Mouse (Mus musculus): ENCODE measurements around the gene Gdpgp1. TPM values are rescaled to one million over a fixed set of nuclear protein-coding genes. Genes with fewer than 3 reads are reported as not detected.

Gdpgp1 gene
- polyA plus RNA-seq, 1 experiment from 2014 or later: 4.6 TPM

DNA sequence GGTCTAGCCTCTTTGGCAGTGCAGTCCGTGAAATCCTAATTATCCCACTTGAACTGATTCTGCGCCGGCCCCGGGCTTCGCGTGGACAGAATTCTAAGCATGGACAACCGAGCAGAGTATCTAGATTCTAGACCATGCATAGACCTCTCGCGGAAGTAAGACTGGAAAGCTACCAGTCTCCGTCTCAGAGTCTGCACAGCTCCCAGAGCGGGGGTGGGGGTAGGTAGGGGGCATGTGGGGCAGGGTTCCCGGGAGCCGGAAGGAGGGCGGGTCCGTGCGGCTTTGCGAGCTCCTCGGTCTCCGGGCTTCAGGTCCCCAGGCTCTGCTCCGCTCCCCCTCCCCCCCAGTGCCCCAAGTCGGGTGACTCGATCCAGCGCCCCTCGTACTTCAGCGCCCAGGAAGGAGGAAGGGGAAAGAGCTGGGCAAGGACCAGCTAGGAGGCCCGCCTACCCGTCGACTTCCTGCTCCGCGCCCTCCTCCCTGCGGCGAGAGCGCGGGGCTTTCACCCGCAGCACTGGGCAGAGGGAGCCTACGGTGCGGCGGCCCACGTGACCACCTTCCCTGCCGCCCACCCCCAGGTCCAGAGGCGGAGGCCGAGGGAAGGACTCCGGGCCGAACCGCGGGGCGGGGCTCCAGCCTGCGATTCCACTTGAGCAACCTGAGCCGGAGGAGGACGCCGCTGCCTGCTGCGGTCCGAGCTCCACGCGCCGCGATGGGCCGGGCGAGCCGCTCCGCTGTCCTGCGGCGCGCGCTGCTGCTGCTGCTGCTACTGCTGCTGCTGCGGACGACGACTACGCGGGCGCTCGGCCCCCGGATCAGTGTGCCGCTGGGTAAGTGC lies 34.5 kb upstream of the Gdpgp1 start:
- Histone ChIP-seq H3K4me1 (ENCODE audit: control insufficient read depth, insufficient read depth, low read length) (peaks cover 56% of the 10 kb centered on the region), H3K4me2 (ENCODE audit: low read length) (peak overlapping the region; percentile 79), H3K27me3 (ENCODE audit: control insufficient read depth, insufficient read depth, low read depth, low read length) (no peaks in the 10 kb centered on the region), H3K9ac (ENCODE audit: low read depth, low read length) (peak overlapping the region; percentile 68), H3K4me3 (ENCODE audit: low read depth, low read length) (peak overlapping the region; percentile 75), H3K36me3 (ENCODE audit: control insufficient read depth, insufficient read depth, low read length) (no peaks in the 10 kb centered on the region), H3K27ac (ENCODE audit: low read length) (peak overlapping the region; percentile 95), H3K9me3 (replicated peaks; ENCODE audit: control insufficient read depth, low read length, poor library complexity, severe bottlenecking) (no peaks in the 10 kb centered on the region)
- under 1% methylated on average over 66 of the region's 74 CpGs for WGBS
- peak; percentile 90 for ATAC-seq

DNA sequence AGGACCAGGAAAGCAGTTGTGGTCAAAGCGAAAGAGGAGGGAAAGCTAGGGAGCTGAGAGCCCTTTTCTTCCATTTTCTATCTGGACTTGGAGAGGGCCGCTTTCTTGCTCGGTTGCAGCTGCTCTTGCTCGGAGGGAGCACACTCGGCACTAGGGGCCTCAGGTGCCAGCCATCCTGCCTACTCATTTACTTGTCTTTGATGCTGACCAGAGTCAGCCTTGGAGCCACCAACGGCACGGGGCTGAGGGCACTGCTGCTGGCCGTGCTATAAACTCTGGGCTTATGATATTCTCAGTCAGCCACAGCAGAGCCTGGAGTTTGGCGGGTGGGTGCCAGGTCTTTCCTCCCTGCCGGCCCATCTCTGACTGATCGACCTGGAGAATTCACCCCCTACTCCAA lies 33.8 kb upstream of the Gdpgp1 start:
- peak overlapping the region; percentile 75 for H3K4me3 ChIP-seq (ENCODE audit: low read depth, low read length)
- peak overlapping the region; percentile 79 for H3K4me2 ChIP-seq (ENCODE audit: low read length)
- H3K9me3 ChIP-seq (replicated peaks; ENCODE audit: control insufficient read depth, low read length, poor library complexity, severe bottlenecking): no peaks in the 10 kb centered on the region
- under 1% methylated on average over 11 of the region's 11 CpGs for WGBS
- no peaks in the 10 kb centered on the region for H3K27me3 ChIP-seq (ENCODE audit: control insufficient read depth, insufficient read depth, low read depth, low read length)
- ATAC-seq: peak; percentile 29; the same call in 1 of the 2 replicates
- H3K9ac ChIP-seq (ENCODE audit: low read depth, low read length): peak overlapping the region; percentile 68
- peaks cover 59% of the 10 kb centered on the region for H3K4me1 ChIP-seq (ENCODE audit: control insufficient read depth, insufficient read depth, low read length)
- H3K36me3 ChIP-seq (ENCODE audit: control insufficient read depth, insufficient read depth, low read length): no peaks in the 10 kb centered on the region
- H3K27ac ChIP-seq (ENCODE audit: low read length): peak overlapping the region; percentile 95

DNA sequence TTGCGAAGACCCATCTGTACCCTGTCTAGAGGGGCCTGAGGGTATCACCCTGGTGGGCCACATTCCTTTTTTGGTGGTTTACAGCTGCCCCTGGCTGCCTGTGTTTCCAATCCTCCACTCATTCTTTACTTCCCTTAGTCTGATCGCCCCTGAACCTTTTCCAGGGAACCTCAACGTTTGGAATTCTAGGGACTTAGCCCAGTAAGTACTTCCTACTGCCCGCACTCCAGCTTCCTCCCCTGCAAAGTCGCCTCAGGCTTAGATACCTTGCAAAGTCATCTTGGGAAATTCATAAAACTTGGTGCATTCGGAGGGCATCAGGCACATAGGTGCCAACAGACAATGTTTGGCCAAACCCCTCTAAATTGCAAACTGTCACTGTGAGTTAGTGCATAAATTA lies 33.4 kb upstream of the Gdpgp1 start:
- Histone ChIP-seq H3K27me3 (ENCODE audit: control insufficient read depth, insufficient read depth, low read depth, low read length) (no peaks in the 10 kb centered on the region), H3K27ac (ENCODE audit: low read length) (peak overlapping the region; percentile 95), H3K9ac (ENCODE audit: low read depth, low read length) (peak overlapping the region; percentile 68), H3K4me1 (ENCODE audit: control insufficient read depth, insufficient read depth, low read length) (peaks cover 56% of the 10 kb centered on the region), H3K4me2 (ENCODE audit: low read length) (peak overlapping the region; percentile 79), H3K36me3 (ENCODE audit: control insufficient read depth, insufficient read depth, low read length) (no peaks in the 10 kb centered on the region), H3K4me3 (ENCODE audit: low read depth, low read length) (peak overlapping the region; percentile 75), H3K9me3 (replicated peaks; ENCODE audit: control insufficient read depth, low read length, poor library complexity, severe bottlenecking) (no peaks in the 10 kb centered on the region)
- no peak for ATAC-seq
- WGBS: 36% methylated on average over 6 of the region's 6 CpGs

DNA sequence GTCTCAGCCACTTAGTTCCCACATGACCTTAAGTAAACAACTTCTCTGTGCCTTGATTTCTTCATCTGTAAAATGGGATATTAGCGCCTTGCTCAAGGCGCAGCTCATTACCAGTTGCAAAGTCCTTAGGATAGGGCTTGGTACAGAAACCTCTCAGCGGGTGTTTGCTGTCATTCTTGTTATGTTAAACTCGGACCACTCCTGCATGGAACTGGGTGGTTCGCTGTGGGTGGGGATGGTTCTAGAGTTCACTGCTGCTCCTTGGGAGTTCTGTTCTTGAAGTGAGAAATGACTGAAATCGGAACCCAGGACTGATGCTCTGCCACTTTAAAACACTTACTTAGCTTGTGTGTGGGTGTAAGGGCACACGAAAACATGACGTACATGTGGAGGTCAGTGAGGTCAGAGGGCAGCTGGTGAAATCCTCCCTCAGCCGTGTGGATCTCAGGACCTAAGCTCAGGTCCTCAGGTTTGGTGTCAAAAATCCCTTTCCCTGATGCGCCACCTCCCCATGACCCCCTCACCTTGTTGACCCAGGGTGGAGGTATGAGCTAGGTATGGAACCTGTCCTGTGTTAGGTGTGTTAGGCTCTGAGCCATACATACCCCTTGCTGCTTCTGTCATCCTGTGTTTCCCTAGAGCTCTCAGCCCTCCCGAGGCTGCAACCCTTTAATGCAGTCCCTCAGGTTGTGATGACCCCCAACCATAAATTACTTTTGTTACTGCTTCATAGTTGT lies 32.6 kb upstream of the Gdpgp1 start:
- no peaks in the 10 kb centered on the region for H3K36me3 ChIP-seq (ENCODE audit: control insufficient read depth, insufficient read depth, low read length)
- peak overlapping the region; percentile 79 for H3K4me2 ChIP-seq (ENCODE audit: low read length)
- H3K27me3 ChIP-seq (ENCODE audit: control insufficient read depth, insufficient read depth, low read depth, low read length): no peaks in the 10 kb centered on the region
- 76% methylated on average over 11 of the region's 11 CpGs for WGBS
- H3K27ac ChIP-seq (ENCODE audit: low read length): no peak overlapping the region
- H3K4me3 ChIP-seq (ENCODE audit: low read depth, low read length): peak overlapping the region; percentile 75; the same call in 1 of the 2 replicates
- no peak for ATAC-seq
- peaks cover 51% of the 10 kb centered on the region for H3K4me1 ChIP-seq (ENCODE audit: control insufficient read depth, insufficient read depth, low read length)
- H3K9me3 ChIP-seq (replicated peaks; ENCODE audit: control insufficient read depth, low read length, poor library complexity, severe bottlenecking): no peaks in the 10 kb centered on the region
- no peak overlapping the region for H3K9ac ChIP-seq (ENCODE audit: low read depth, low read length)

DNA sequence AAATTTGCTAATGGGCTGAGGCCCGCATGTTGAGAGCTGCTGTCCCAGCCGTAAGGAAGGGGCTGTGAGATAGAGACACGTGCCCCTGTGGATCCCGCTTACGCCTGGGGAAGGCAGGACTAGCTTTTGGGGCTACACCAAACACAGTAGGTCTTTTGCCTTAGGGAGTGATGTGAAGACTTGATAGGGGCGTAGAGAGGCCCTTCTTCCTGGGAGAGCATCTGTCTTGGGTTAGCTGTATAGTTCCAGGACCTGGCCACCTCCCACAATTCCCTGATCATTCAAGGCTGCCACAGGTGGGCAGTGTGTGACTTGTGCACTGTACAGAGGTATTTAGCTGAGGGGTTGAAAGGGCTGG lies 32.1 kb upstream of the Gdpgp1 start:
- Histone ChIP-seq H3K27me3 (ENCODE audit: control insufficient read depth, insufficient read depth, low read depth, low read length) (no peaks in the 10 kb centered on the region), H3K4me3 (ENCODE audit: low read depth, low read length) (no peak overlapping the region), H3K9me3 (replicated peaks; ENCODE audit: control insufficient read depth, low read length, poor library complexity, severe bottlenecking) (no peaks in the 10 kb centered on the region), H3K27ac (ENCODE audit: low read length) (no peak overlapping the region), H3K36me3 (ENCODE audit: control insufficient read depth, insufficient read depth, low read length) (no peaks in the 10 kb centered on the region), H3K9ac (ENCODE audit: low read depth, low read length) (no peak overlapping the region), H3K4me1 (ENCODE audit: control insufficient read depth, insufficient read depth, low read length) (peaks cover 51% of the 10 kb centered on the region), H3K4me2 (ENCODE audit: low read length) (peak overlapping the region; percentile 79; the same call in 1 of the 2 replicates)
- ATAC-seq: no peak
- WGBS: 90% methylated on average over 6 of the region's 6 CpGs

DNA sequence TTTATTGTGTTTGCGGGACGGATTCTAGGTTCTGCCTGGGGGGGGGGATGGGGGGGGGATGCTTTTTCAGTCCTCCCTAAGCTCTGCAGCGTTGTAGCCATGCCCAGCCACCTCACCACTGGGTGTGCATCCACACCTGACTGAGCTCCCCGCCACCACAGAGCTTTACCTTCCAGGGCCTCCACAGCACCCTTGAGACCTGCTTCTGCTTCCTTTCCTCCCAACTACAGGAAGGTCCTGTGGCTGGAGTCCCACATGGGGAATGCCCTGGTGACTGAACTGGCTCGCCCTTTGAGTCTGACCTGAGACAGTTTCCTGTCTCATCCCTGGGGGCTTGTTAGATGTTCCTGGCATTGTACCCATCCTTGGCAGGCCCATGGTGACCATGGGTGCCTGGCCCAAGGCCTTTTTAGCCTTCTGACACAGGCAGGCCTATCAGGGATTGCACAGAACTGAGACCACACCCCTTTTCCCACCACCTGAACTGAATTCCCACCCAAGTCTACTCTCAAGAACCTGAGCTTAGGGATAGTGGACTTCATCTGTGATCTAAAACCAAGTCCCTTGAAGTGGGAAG lies 31.6 kb upstream of the Gdpgp1 start:
- no peak for ATAC-seq
- Histone ChIP-seq H3K36me3 (ENCODE audit: control insufficient read depth, insufficient read depth, low read length) (no peaks in the 10 kb centered on the region), H3K4me1 (ENCODE audit: control insufficient read depth, insufficient read depth, low read length) (peaks cover 51% of the 10 kb centered on the region), H3K9me3 (replicated peaks; ENCODE audit: control insufficient read depth, low read length, poor library complexity, severe bottlenecking) (no peaks in the 10 kb centered on the region), H3K4me3 (ENCODE audit: low read depth, low read length) (no peak overlapping the region), H3K4me2 (ENCODE audit: low read length) (no peak overlapping the region), H3K9ac (ENCODE audit: low read depth, low read length) (no peak overlapping the region), H3K27me3 (ENCODE audit: control insufficient read depth, insufficient read depth, low read depth, low read length) (no peaks in the 10 kb centered on the region), H3K27ac (ENCODE audit: low read length) (no peak overlapping the region)
- 95% methylated on average over 5 of the region's 5 CpGs for WGBS

DNA sequence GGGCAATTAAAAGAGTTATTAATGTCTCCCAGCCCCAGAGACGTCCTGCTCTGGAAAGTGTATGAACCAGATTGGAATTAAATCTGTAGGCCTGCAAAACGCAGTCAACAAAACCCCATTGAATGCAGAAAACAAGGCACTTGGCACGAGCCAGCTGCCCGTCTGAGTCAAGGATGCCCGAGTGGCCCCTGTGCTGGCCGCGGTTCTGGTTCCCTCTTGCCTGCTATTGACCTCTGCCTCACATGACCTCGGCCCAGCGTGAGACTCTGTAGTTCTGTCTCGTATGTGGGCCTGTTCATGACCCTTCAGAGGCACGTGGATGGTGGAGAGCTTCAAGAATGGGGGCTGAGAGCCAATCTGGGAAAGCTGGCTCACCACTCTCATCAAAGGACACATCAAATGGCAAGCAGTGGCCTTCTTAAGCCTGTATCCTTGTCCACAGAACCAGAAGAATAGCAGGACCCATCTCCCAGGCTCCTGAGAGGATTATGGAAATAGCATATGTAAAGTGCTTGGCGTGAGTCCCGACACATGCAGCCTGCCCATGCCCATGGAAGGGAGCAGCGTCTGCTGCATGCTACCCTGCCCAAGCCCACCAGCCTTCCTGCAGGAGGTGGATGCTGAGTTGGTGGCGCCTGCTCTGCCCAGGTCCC lies 30.7 kb upstream of the Gdpgp1 start:
- Histone ChIP-seq H3K9ac (ENCODE audit: low read depth, low read length) (peak overlapping the region; percentile 18; the same call in 1 of the 2 replicates), H3K27ac (ENCODE audit: low read length) (peak overlapping the region; percentile 12; the same call in 1 of the 2 replicates), H3K4me3 (ENCODE audit: low read depth, low read length) (no peak overlapping the region), H3K36me3 (ENCODE audit: control insufficient read depth, insufficient read depth, low read length) (no peaks in the 10 kb centered on the region), H3K9me3 (replicated peaks; ENCODE audit: control insufficient read depth, low read length, poor library complexity, severe bottlenecking) (no peaks in the 10 kb centered on the region), H3K4me2 (ENCODE audit: low read length) (no peak overlapping the region), H3K27me3 (ENCODE audit: control insufficient read depth, insufficient read depth, low read depth, low read length) (no peaks in the 10 kb centered on the region), H3K4me1 (ENCODE audit: control insufficient read depth, insufficient read depth, low read length) (peaks cover 49% of the 10 kb centered on the region)
- WGBS: 45% methylated on average over 15 of the region's 15 CpGs
- ATAC-seq: no peak

DNA sequence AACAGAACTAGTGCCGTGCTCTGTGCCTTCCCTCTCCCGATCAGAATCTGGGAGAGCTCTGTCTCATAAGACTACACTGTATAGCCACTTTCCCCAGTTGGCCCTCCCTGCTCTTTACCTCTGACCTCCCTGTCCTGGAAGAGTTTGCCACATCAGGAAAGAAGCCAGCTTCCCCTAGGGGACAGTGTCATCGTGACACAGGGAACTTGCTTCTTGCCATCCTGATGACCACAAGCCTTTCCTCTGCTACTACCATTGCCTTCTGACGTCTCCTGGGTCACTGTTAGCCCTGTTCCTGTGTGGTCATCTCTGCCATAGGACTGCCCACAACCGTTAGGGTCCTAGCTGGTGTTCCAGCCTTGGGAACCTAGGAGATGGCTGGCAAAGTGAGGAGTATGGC lies 29.7 kb upstream of the Gdpgp1 start:
- no peak for ATAC-seq
- H3K4me2 ChIP-seq (ENCODE audit: low read length): no peak overlapping the region
- H3K27me3 ChIP-seq (ENCODE audit: control insufficient read depth, insufficient read depth, low read depth, low read length): no peaks in the 10 kb centered on the region
- WGBS: 88% methylated on average over 5 of the region's 5 CpGs
- no peak overlapping the region for H3K4me3 ChIP-seq (ENCODE audit: low read depth, low read length)
- H3K4me1 ChIP-seq (ENCODE audit: control insufficient read depth, insufficient read depth, low read length): peaks cover 44% of the 10 kb centered on the region
- H3K9ac ChIP-seq (ENCODE audit: low read depth, low read length): no peak overlapping the region
- H3K9me3 ChIP-seq (replicated peaks; ENCODE audit: control insufficient read depth, low read length, poor library complexity, severe bottlenecking): no peaks in the 10 kb centered on the region
- no peak overlapping the region for H3K27ac ChIP-seq (ENCODE audit: low read length)
- H3K36me3 ChIP-seq (ENCODE audit: control insufficient read depth, insufficient read depth, low read length): no peaks in the 10 kb centered on the region

All from midbrain, embryonic 16.5 days (tissue).